Mouse (Mus musculus): ENCODE results near the gene Zfp758. TPM values are rescaled to one million over a fixed set of nuclear protein-coding genes. Genes with fewer than 3 reads are reported as not detected.

Gene Zfp758
- 8.0 and 8.4 TPM in 2 replicates for polyA plus RNA-seq (2015; fragmentation: Nextera tagmentation; extraction: Ambion mirVana)

DNA sequence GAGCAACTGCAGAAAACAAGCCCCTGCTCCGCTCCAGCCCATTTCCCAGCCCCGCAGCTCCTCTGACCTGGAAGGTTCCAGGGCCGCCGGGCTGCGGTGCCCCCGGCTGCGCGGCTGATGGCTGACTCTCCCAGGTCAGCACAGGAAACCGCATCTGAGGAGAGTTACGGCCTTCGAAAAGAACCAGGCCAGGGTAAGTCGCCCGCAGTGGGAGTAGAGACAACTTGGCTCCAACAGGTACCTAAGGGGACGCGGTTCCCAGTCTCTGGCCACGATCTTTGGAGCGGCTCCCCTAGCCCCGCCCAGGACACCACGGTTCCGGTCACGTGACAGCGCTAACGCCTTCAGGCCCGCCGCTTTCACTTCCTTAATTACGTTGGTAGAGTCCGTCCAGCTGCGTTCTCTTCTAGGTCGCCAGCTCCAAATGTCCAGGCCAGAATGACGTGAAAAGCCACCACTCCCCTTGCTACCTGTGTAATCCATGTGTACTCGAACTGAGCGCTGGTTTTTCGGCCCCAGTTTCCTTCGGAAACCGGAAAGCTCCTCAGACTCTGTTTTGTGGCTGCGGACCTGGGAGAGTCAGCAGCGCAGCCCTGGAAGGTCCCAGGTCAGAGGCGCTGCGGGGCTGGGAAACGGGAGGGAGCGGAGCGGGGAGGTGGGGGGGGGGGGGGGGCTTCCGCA is at the start of gene Zfp758, which contains the start of gene Zfp944:
Gene Zfp758, plus strand, starts transcription at position 353 of the 681 bp plus-strand sequence.
Gene Zfp944, minus strand, starts transcription at position 300 of the 681 bp plus-strand sequence.

DNA sequence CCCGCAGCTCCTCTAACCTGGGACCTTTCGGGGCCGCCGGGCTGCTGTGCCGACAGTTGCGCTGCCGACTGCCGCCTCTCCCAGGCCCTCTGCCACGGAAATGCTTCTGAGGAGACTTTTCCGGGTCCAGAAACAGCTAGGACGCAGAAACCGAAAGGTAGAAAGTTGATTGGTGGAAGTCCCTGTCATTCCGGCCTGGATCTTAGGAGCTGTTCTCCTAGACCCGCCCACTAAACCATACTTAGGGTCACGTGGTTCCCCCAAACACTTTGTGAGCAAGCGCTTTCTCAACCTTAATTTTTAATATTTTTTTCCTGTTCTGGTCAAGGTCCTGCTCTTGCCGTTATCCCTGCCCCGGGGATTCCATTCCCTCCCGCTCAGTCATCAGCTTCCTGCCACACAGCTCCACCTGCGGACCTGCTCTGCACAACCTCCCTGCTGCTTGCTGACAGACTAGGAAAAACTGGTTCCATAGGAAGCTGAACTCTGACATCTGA is 46.5 kb upstream of the Zfp758 start, which contains the start of gene CT030661.1:
Gene CT030661.1, minus strand, starts transcription at position 108 of the 497 bp plus-strand sequence.

DNA sequence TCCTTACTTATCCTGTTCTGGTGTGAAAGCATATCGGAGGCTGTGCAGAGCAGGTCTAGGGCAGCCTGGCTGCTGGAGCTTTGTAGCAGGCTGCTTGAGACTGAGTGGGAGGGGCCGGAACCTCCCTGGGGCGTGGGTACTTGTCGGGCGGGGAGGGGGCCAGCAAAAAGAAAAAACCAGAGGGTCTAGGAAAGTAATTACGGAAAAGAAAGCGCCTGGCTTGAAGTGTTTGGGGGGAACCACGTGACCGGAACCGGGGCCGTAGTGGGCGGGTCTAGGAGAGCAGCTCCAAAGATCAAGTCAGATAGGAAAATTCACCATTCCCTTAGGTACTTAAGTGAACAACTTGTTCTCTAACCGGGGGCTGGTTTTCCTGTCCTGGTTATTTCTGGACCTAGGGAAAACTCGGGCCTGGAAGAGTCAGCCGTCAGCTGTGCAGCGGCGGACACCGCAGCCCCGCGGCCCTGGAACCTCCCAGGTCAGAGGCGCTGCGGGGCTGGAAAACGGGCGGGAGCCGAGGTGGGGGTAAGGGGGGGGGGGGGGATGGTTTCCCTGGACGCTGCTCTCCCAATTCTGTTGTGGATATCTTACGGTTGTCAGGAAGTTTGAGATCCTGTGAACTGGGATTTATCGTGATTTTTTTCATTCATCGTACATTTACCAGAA is 62.8 kb downstream of the Zfp758 start, which contains the start of gene Zfp946:
Gene Zfp946, plus strand, starts transcription at position 271 of the 666 bp plus-strand sequence.

Other genes starting within 250 kb of the Zfp758 start
- gene Zfp947, start 195.3 kb upstream of the Zfp758 start, polyA plus RNA-seq (2015; fragmentation: Nextera tagmentation; extraction: Ambion mirVana): 0.83 and 1.0 TPM in 2 replicates
- 2.4 and 3.0 TPM in 2 replicates for gene Zfp994, start 135.8 kb upstream of the Zfp758 start, polyA plus RNA-seq (2015; fragmentation: Nextera tagmentation; extraction: Ambion mirVana)
- gene CT030661.1, start 46.6 kb upstream of the Zfp758 start, polyA plus RNA-seq (2015; fragmentation: Nextera tagmentation; extraction: Ambion mirVana): 9.2 and 9.7 TPM in 2 replicates
- 8.2 TPM in 2 replicates for gene Zfp944, start 53 bp upstream of the Zfp758 start, polyA plus RNA-seq (2015; fragmentation: Nextera tagmentation; extraction: Ambion mirVana)
- gene Zfp946, start 62.8 kb downstream of the Zfp758 start, polyA plus RNA-seq (2015; fragmentation: Nextera tagmentation; extraction: Ambion mirVana): 23.3 and 23.5 TPM in 2 replicates
- gene Vmn2r111, start 212.0 kb downstream of the Zfp758 start, polyA plus RNA-seq (2015; fragmentation: Nextera tagmentation; extraction: Ambion mirVana): not detected in 2 replicates
- not detected in 2 replicates for gene Vmn2r112, start 239.5 kb downstream of the Zfp758 start, polyA plus RNA-seq (2015; fragmentation: Nextera tagmentation; extraction: Ambion mirVana)

All from neural tube, postnatal 0 days (tissue).